Mouse (Mus musculus) E14TG2a.4 (cell line): ENCODE results near the gene Nrm.
A peak's percentile ranks its signal among the peaks of the same experiment; 100 is the strongest.
"Not testable (repeated sequence)": the region's sequence is repeated elsewhere in the genome, so short reads cannot be mapped to it uniquely, and the experiment has no call there.

Experiments used
- H3K27me3 ChIP-seq: 2 replicates; pipeline ENCODE4 v1.6.1; 2014; ENCODE audit warnings: low read length, control low read depth; ENCODE audit not compliant: insufficient read depth
- H3K36me3 ChIP-seq: 2 replicates; pipeline ENCODE4 v1.6.1; 2014; ENCODE audit warnings: low read length, control low read depth; ENCODE audit not compliant: insufficient read depth
- H3K4me1 ChIP-seq: replicated peaks from 2 replicates; pipeline ENCODE4 v1.6.1; 2014; ENCODE audit warnings: low read depth, low read length, control low read depth
- H3K4me3 ChIP-seq: replicated peaks from 2 replicates; pipeline ENCODE4 v1.5.1; 2014; ENCODE audit warnings: mild to moderate bottlenecking, low read length
- H3K9me3 ChIP-seq: 2 replicates; pipeline ENCODE4 v1.6.1; 2014; ENCODE audit warnings: low read length, control low read depth
- CTCF ChIP-seq: conservative IDR thresholded peaks from 2 replicates; pipeline ENCODE4 v1.5.1; 2014; ENCODE audit warnings: low read length
- NANOG ChIP-seq: IDR thresholded peaks from 2 replicates; pipeline ENCODE4 v1.6.1; 2014; ENCODE audit warnings: borderline replicate concordance, low read length, mixed read lengths
- POU5F1 ChIP-seq: IDR thresholded peaks from 2 replicates; pipeline ENCODE4 v1.6.1; 2014; ENCODE audit warnings: low read length, borderline replicate concordance

Gene Nrm

DNA sequence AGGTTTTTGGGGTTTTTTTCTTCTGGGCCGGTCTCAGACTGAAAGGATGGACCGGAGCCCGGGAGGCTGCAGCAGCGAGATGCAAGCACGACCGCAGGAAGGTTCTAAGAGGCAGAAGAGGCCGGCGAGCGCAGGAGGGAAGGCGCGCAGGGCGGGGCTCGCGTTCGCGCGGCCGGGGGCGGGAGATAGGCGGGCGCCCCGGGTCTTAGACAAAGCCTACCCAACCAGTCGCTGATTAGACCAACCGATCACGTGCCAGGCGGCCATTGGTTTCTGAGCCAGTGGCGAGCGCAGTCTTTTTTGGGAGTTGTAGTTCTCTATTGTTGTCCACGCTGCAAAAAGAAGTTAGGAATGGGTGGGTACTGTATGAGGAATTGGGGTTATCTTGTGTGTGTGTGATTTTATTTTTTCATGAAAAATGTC lies 23.0 kb upstream of the Nrm start, which contains the start of gene Tubb5:
TSS of gene Tubb5 (minus strand) at position 185 of the 423 bp plus-strand sequence.
- Histone ChIP-seq H3K27me3 (no peaks in the 10 kb centered on the region), H3K36me3 (peaks cover 42% of the 10 kb centered on the region), H3K9me3 (no peaks in the 10 kb centered on the region), H3K4me1 (peaks cover 54% of the 10 kb centered on the region), H3K4me3 (peak within 1 kb of the TSS; percentile 97)
- TF ChIP-seq CTCF, result no peak
- TF ChIP-seq NANOG, result no peak
- TF ChIP-seq POU5F1, result no peak

- Histone ChIP-seq H3K9me3 (no peaks in the 10 kb centered on the region), H3K27me3 (no peaks in the 10 kb centered on the region), H3K4me3 (peak overlapping the region; percentile 97), H3K4me1 (peaks cover 58% of the 10 kb centered on the region), H3K36me3 (peaks cover 42% of the 10 kb centered on the region)
- TF ChIP-seq CTCF (no peak), NANOG (no peak), POU5F1 (no peak)
These were observed 22.5 kb upstream of the Nrm start for GRCm38 (mm10) chr17:35838570-35838969.

DNA sequence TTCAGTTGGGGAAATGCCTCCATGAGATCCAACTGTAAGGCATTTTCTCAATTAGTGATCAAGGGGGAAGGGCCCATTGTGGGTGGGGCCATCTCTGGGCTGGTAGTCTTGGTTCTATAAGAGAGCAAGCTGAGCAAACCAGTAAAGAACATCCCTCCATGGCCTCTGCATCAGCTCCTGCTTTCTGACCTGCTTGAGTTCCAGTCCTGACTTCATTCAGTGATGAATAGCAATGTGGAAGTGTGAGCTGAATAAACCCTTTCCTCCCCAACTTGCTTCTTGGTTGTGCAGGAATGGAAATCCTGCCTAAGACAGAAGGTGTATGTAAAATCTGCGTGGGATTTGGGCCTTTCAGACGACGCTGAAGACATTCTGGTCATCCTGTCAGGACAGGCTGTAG lies 22.1 kb upstream of the Nrm start:
- H3K4me3 ChIP-seq, result peak overlapping the region; percentile 97
- peaks cover 41% of the 10 kb centered on the region for H3K36me3 ChIP-seq
- not testable (repeated sequence) for H3K27me3 ChIP-seq, H3K9me3 ChIP-seq
- peaks cover 55% of the 10 kb centered on the region for H3K4me1 ChIP-seq

GRCm38 (mm10) chr17:35840561-35840960 lies 20.6 kb upstream of the Nrm start:
- no peaks in the 10 kb centered on the region for H3K9me3 ChIP-seq
- no peaks in the 10 kb centered on the region for H3K27me3 ChIP-seq
- peaks cover 42% of the 10 kb centered on the region for H3K4me1 ChIP-seq
- TF ChIP-seq NANOG (no peak), POU5F1 (no peak), CTCF (no peak)
- peaks cover 41% of the 10 kb centered on the region for H3K36me3 ChIP-seq
- H3K4me3 ChIP-seq, result peak overlapping the region; percentile 97

- H3K4me1 ChIP-seq, result peaks cover 36% of the 10 kb centered on the region
- TF ChIP-seq POU5F1, result no peak
- no peak for TF ChIP-seq CTCF
- no peak for TF ChIP-seq NANOG
- H3K27me3 ChIP-seq, result no peaks in the 10 kb centered on the region
- peaks cover 41% of the 10 kb centered on the region for H3K36me3 ChIP-seq
- no peaks in the 10 kb centered on the region for H3K9me3 ChIP-seq
- peak within 1 kb of the TSS; percentile 97 for H3K4me3 ChIP-seq
These were observed 19.8 kb upstream of the Nrm start, which contains the start of gene Mdc1 for GRCm38 (mm10) chr17:35841076-35841950. Gene Mdc1, plus strand, starts transcription at chr17:35841515.

DNA sequence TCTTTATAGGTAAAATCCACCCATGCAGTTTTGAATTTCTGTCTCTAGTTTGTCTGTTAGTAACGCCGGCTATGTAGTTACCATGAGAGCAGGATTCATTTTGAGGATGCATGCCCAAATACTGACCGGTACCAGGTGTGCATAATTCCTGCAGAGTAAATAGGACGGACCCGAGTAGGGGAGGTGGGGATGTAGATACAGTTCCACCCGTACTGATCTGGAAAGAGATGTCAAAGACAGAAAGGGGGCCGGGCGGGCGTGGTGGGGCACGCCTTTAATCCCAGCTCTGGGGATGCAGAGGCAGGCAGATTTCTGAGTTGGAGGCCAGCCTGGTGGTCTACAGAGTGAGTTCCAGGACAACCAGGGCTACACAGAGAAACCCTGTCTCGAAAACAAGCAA lies 19.1 kb upstream of the Nrm start:
- Histone ChIP-seq H3K36me3 (peaks cover 42% of the 10 kb centered on the region), H3K4me3 (peak overlapping the region; percentile 96), H3K9me3 (no peaks in the 10 kb centered on the region), H3K4me1 (peaks cover 36% of the 10 kb centered on the region), H3K27me3 (no peaks in the 10 kb centered on the region)
- TF ChIP-seq POU5F1 (no peak), NANOG (no peak), CTCF (no peak)

- H3K27me3 ChIP-seq, result no peaks in the 10 kb centered on the region
- H3K9me3 ChIP-seq, result no peaks in the 10 kb centered on the region
- H3K36me3 ChIP-seq, result peaks cover 57% of the 10 kb centered on the region
- TF ChIP-seq POU5F1 (no peak), CTCF (peak; percentile 9; the same call in 1 of the 2 replicates)
- H3K4me1 ChIP-seq, result peaks cover 50% of the 10 kb centered on the region
- H3K4me3 ChIP-seq, result no peak overlapping the region
These were observed 17.6 kb upstream of the Nrm start for GRCm38 (mm10) chr17:35843514-35843913.

DNA sequence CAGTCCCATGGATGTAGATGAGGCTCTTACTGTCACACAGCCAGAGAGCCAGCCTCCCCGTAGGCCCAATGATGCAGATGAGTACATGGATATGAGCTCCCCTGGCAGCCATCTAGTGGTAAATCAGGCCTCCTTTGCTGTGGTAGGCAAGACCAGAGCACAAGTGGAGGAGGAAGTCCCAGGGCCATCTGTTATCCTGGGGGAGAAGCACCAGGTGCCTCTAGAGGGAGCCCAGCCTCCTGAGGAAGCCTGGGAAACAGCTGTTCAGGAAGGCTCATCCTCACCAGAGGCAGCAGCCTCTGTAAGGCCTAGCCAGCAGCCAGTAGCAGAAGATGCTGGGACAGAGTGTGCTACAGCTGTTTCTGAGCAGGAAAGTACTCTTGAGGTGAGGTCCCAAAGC lies 13.0 kb upstream of the Nrm start:
- H3K27me3 ChIP-seq, result no peaks in the 10 kb centered on the region
- TF ChIP-seq CTCF (peak; percentile 12; the same call in 1 of the 2 replicates), POU5F1 (no peak)
- H3K9me3 ChIP-seq, result no peaks in the 10 kb centered on the region
- H3K4me1 ChIP-seq, result peaks cover 32% of the 10 kb centered on the region
- H3K36me3 ChIP-seq, result peaks cover 98% of the 10 kb centered on the region
- H3K4me3 ChIP-seq, result no peak overlapping the region

- no peak overlapping the region for H3K4me3 ChIP-seq
- peaks cover 100% of the 10 kb centered on the region for H3K36me3 ChIP-seq
- TF ChIP-seq NANOG, result no peak
- TF ChIP-seq CTCF, result no peak
- TF ChIP-seq POU5F1, result no peak
- no peaks in the 10 kb centered on the region for H3K9me3 ChIP-seq
- no peaks in the 10 kb centered on the region for H3K27me3 ChIP-seq
- H3K4me1 ChIP-seq, result peaks cover 47% of the 10 kb centered on the region
These were observed 10.1 kb upstream of the Nrm start for GRCm38 (mm10) chr17:35850974-35851373.
